Mouse (Mus musculus): Measurements from ENCODE around the gene Wdr17. TPM values are rescaled to one million over a fixed set of nuclear protein-coding genes. Genes with fewer than 3 reads are reported as not detected.
"Not testable (repeated sequence)": the region's sequence is repeated elsewhere in the genome, so short reads cannot be mapped to it uniquely, and the experiment has no call there.

Wdr17 gene
- total RNA-seq, 1 experiment from 2014 or later = not detected

DNA sequence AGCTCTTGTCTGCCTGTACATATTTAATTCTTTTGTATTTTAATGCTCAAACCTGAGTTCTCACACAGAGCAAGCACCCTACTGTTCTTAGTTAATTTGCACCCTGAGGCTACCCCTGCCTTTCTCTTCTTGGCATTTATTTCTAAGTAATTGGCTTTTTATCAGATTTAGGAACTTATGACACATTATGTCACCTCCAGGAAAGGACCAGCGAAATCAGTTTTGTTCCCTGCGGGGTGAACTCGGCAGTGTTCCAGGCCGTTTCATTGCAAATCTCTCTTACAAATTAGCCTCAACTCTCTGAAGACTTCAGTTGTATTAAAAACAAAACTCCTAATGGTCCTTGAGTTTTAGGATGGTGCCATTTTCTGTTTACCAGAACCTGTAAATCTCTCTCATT is 248.3 kb downstream of the Wdr17 start:
- no peak for ATAC-seq (replicated peaks; ENCODE audit: insufficient number of reproducible peaks, low FRiP score, low TSS enrichment, poor library complexity, severe bottlenecking)

DNA sequence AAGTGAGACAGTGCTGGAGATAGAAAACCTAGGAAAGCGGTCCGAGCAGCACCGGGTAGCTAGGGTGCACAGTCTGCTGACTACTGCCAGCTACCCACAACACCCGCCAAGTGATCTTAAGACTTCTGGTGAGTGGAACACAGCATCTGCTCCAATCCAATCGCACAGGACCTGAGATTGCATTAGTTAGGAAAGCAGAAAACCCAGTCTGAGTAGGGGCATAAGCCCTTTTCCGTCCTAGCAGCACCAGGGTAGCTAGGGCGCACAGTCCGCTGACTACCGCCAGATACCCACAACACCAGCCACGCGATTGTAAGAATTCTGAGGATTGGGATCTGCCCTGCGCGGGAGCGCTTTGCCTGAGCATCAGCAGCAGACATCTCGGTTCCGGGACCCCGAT is 270.3 kb downstream of the Wdr17 start:
- not testable (repeated sequence) for ATAC-seq (replicated peaks; ENCODE audit: insufficient number of reproducible peaks, low FRiP score, low TSS enrichment, poor library complexity, severe bottlenecking)

DNA sequence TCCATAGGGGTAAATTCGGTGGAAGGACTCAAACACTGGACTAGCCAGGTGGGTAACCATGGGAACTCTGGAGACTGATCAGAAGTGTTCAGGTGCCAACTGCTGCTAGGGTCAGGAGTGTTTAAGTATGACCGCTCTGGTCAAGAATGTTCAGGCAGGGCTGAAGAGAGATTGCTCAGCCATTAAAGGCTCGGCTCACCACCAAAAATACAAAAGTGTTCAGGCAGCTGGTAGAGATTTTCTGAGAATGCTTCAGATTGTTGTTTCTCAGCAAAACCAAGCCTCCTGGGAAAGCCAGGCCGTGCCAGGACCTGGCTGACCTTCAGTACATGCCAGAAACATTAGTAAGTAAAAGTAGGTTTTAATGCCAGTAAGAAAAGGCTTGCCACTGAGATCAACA is 276.7 kb downstream of the Wdr17 start:
- ATAC-seq (replicated peaks; ENCODE audit: insufficient number of reproducible peaks, low FRiP score, low TSS enrichment, poor library complexity, severe bottlenecking) = no peak

DNA sequence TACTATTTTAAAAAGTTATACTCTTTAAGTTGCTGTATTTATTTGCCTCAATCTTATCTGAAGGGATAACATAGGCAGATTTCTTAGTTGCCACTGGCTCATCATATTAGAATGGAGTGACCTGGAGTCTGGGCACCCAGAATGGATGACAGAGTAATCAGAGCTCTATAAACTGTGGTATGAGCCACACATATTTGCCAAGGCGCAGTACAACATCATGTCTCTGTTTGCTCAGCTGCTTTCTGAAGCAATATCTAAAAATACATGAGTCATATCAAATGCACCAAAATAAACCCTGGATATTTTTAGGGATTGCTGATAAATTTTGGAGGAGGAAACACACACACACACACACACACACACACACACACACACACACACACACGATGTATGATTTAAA is 277.6 kb downstream of the Wdr17 start:
- no peak for ATAC-seq (replicated peaks; ENCODE audit: insufficient number of reproducible peaks, low FRiP score, low TSS enrichment, poor library complexity, severe bottlenecking)

DNA sequence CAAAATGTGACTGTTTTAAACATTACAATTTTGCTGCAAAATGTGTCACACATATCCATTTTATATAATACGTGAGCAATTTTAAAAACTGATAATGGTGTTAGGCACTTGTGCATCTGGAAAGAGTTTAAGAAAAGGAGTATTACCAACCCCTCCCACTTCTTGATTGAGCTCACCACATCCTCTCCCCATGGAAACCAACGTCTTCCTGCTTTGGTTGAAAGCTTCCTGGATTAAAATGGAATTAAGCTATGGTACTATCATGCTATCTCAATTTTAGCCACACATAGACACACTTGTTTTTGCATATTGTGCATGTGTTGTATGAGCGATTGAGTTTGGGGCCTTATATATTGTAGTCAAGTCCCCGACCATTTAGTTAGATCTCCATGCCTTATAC is 283.5 kb downstream of the Wdr17 start:
- no peak for ATAC-seq (replicated peaks; ENCODE audit: insufficient number of reproducible peaks, low FRiP score, low TSS enrichment, poor library complexity, severe bottlenecking)

DNA sequence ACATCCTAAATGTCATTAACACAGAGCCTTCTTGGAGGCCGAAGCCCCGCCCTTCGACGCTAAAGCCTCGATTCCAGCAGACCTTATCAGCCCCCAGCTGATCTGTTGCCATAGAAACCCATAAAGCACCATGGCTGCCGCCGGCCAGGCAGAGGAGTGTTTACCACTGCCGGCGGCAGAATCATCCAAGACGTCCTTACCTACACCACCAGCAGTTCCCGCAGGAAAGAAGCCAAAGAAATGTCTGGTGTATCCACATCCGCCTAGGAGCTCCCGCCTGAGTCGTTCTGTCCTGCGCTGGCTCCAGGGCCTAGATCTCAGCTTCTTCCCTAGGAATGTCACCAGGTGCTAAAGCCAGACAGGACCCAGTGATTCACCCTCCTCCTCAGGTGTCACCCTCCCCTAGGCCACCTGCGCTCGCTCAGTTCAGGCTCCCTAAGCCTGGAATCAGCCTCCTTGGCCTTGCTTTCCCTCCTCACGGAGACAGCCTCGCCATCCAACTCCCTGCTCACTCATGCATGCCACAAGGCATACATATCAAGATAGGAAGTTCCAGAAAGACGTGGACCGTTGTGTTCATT is 286.2 kb downstream of the Wdr17 start, which contains the start of gene Spata4:
Spata4 (plus strand) TSS at position 111 of the 581 bp plus-strand sequence.
- ATAC-seq (replicated peaks; ENCODE audit: insufficient number of reproducible peaks, low FRiP score, low TSS enrichment, poor library complexity, severe bottlenecking) = no peak

DNA sequence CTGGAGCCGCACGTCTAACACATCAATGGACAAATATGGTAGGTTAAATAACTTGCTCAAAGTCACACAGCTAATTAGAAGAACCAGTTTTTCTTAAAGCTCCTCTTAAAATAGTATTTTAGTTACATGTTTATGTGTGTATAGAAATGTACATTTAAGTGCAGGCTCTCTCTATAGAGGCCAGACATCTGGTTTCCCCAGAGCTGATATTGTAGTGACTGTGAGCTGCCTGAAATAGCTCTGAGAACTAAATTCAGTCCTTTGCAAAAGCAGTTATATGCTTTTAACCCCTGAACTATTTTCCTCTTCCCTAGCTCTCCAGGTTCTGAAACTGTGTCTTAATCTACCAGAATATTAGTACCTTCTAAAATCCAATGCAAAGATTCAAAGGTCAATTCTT is 289.6 kb downstream of the Wdr17 start:
- ATAC-seq (replicated peaks; ENCODE audit: insufficient number of reproducible peaks, low FRiP score, low TSS enrichment, poor library complexity, severe bottlenecking) = no peak

DNA sequence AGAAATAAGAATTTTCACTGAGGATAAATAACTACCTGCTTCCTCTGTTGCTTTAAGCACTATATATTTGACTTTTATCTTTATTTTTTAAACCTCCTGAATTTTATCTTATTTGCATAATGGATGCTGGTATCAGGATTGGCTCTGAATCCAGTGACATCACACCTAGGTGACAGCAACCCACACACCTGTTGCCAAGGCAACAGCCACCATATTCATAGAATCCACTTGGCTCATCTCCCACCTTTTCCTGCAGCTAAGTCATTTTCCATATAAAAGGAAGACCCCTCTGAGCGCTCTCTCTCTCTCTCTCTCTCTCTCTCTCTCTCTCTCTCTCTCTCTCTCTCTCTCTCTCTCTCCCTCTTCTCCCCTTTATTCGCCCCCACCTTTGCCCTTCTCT is 290.0 kb downstream of the Wdr17 start:
- ATAC-seq (replicated peaks; ENCODE audit: insufficient number of reproducible peaks, low FRiP score, low TSS enrichment, poor library complexity, severe bottlenecking) = no peak

DNA sequence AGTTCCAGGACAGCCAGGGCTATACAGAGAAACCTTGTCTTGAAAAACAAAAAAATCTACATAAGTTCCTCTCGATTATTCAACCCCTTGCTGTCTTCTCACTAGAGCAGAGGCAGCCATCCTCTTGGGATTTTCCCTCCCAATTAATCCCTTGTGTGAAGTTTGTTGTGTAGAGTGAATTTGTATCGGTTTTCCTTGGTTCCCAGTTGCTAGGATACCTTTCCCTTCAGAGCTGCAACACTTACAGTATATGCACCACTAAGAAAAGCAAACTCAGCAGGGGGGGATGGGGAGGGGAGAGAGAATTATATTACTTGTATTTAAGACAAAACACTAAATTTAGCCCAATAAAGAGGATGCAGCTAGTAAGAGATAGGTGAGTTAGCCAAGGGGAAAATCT is 290.9 kb downstream of the Wdr17 start:
- no peak for ATAC-seq (replicated peaks; ENCODE audit: insufficient number of reproducible peaks, low FRiP score, low TSS enrichment, poor library complexity, severe bottlenecking)

DNA sequence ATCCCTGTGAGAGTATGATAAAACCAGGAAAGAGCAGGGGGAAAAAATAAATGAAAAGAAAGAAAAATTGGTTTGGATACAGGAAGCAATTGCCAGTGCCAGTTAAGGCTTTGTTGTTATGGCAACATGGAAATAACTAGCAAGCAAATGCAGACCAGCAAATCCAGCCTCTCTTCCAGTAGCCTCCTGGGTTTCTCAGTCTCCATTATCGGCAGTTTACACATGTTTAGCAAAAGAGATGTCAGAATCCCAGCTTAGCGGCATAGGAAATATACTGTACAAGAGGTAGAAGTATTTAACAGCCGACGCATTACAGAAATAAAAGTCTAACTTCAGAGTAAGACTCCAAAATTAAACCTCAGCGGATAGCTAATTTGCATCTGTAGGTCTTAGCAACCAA is 292.4 kb downstream of the Wdr17 start:
- no peak for ATAC-seq (replicated peaks; ENCODE audit: insufficient number of reproducible peaks, low FRiP score, low TSS enrichment, poor library complexity, severe bottlenecking)

DNA sequence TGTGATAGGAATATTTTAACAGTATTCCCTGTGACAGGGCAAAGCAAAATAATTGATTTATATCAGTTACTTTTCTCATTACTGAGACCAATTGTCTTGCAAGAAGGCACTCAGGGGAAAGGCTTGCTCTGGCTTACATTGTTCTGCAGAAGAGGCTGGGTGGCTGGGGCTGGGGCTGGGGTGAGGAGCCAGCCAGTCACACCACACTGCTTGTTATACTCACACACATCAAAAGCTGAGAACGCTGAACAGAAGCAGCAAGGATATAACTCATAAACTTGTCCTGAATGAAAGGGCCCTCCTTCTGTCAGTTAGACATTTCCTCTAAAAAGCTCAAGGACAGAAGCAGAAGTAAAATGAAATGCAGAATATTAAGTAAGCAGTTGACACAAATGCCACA is 304.1 kb downstream of the Wdr17 start:
- ATAC-seq (replicated peaks; ENCODE audit: insufficient number of reproducible peaks, low FRiP score, low TSS enrichment, poor library complexity, severe bottlenecking) = no peak

DNA sequence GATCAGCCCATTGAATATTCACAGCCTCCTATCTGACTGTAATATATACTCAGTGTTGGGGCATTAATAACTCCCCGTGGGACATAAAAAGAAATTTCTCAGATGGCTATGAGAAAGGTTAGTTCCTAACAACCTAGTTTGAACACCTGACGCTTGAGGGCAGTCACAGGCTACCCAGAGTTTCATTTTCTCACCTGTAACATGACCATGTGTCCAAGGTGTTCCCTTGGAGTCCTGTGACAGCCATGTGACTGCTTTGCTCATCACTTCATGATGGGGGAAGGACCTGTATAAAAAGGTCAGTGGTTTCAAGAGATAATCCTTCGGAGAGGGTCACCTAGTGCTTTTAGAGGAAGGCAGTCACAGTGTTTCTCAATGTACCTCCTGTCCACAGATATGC is 305.5 kb downstream of the Wdr17 start:
- ATAC-seq (replicated peaks; ENCODE audit: insufficient number of reproducible peaks, low FRiP score, low TSS enrichment, poor library complexity, severe bottlenecking) = no peak

Other genes starting within 250 kb of the Wdr17 start
- gene Gpm6a, start 67.7 kb upstream of the Wdr17 start, total RNA-seq (2017) = not detected in 3 replicates

Measured in monocyte, adult 5-6 weeks (primary cell).